Mouse (Mus musculus) ES-E14 (cell line): ENCODE data around the gene Slc30a1.

Experiments used
- CHD2 ChIP-seq: IDR thresholded peaks from 2 replicates; pipeline ENCODE4 v1.6.1; 2014; ENCODE audit warnings: mild to moderate bottlenecking, low read depth, low read length, inconsistent platforms
- MAFK ChIP-seq: IDR thresholded peaks from 2 replicates; pipeline ENCODE4 v1.6.1; 2014; ENCODE audit warnings: mild to moderate bottlenecking, low read depth, low read length, inconsistent platforms; ENCODE audit not compliant: insufficient read depth
- ZC3H11A ChIP-seq: IDR thresholded peaks from 2 replicates; pipeline ENCODE4 v1.6.1; 2012; ENCODE audit warnings: low read depth, mild to moderate bottlenecking, inconsistent platforms, low read length, borderline replicate concordance
- ZNF384 ChIP-seq: IDR thresholded peaks from 2 replicates; pipeline ENCODE4 v1.6.1; 2012; ENCODE audit warnings: low read depth, low read length, inconsistent platforms

GRCm38 (mm10) chr1:191915586-191915985 is 9.0 kb downstream of the Slc30a1 start:
- TF ChIP-seq MAFK: no peak
- no peak for TF ChIP-seq ZC3H11A
- no peak for TF ChIP-seq ZNF384
- TF ChIP-seq CHD2: no peak
